Mouse (Mus musculus) right cerebral cortex, postnatal 25 days (tissue): Measurements from ENCODE around the gene Ntn1.

Source experiments
- DNase-seq: peaks from one replicate; pipeline ENCODE4 v3.0.0; 2022

Ntn1 gene

GRCm38 (mm10) chr11:68404185-68404584 lies 3.6 kb upstream of the Ntn1 start:
- DNase-seq: no peak

GRCm38 (mm10) chr11:68401428-68401827 lies 805 bp upstream of the Ntn1 start:
- no peak for DNase-seq

- no peak for DNase-seq
Observed at GRCm38 (mm10) chr11:68400021-68400671, 477 bp downstream of the Ntn1 start.

- peak; percentile 11 for DNase-seq
Observed at GRCm38 (mm10) chr11:68399548-68400020, 1.0 kb downstream of the Ntn1 start.

GRCm38 (mm10) chr11:68398891-68399547 lies 1.6 kb downstream of the Ntn1 start:
- DNase-seq: no peak

GRCm38 (mm10) chr11:68395546-68395945 lies 5.1 kb downstream of the Ntn1 start:
- DNase-seq: no peak

- no peak for DNase-seq
Observed at GRCm38 (mm10) chr11:68394749-68395148, 5.9 kb downstream of the Ntn1 start.

GRCm38 (mm10) chr11:68393897-68394490 lies 6.6 kb downstream of the Ntn1 start:
- no peak for DNase-seq

- no peak for DNase-seq
Observed at GRCm38 (mm10) chr11:68390381-68391287, 10.0 kb downstream of the Ntn1 start.

GRCm38 (mm10) chr11:68389621-68390020 lies 11.0 kb downstream of the Ntn1 start:
- DNase-seq: no peak

- no peak for DNase-seq
Observed at GRCm38 (mm10) chr11:68388655-68389015, 12.0 kb downstream of the Ntn1 start.

GRCm38 (mm10) chr11:68387971-68388654 lies 12.5 kb downstream of the Ntn1 start:
- no peak for DNase-seq

- DNase-seq: no peak
Observed at GRCm38 (mm10) chr11:68387441-68387760, 13.2 kb downstream of the Ntn1 start.

- DNase-seq: peak; percentile 40
Observed at GRCm38 (mm10) chr11:68386589-68387440, 13.8 kb downstream of the Ntn1 start.

GRCm38 (mm10) chr11:68385921-68386588 lies 14.6 kb downstream of the Ntn1 start:
- DNase-seq: peak; percentile 28

GRCm38 (mm10) chr11:68385021-68385821 lies 15.4 kb downstream of the Ntn1 start:
- peak; percentile 15 for DNase-seq

GRCm38 (mm10) chr11:68384592-68385020 lies 16.0 kb downstream of the Ntn1 start:
- DNase-seq: no peak

- no peak for DNase-seq
Observed at GRCm38 (mm10) chr11:68384131-68384530, 16.5 kb downstream of the Ntn1 start.

- DNase-seq: no peak
Observed at GRCm38 (mm10) chr11:68383519-68383918, 17.1 kb downstream of the Ntn1 start.

GRCm38 (mm10) chr11:68381833-68382232 lies 18.8 kb downstream of the Ntn1 start:
- no peak for DNase-seq
